Mouse (Mus musculus) G1E (cell line): Measurements from ENCODE around the gene Dok7.

Experiments
- CTCF ChIP-seq: IDR thresholded peaks from 2 replicates; pipeline ENCODE4 v1.5.1; 2012; ENCODE audit warnings: low read depth, low read length, inconsistent platforms, mixed read lengths
- GATA1 ChIP-seq: IDR thresholded peaks from 2 replicates; pipeline ENCODE4 v1.6.1; 2012; ENCODE audit warnings: borderline replicate concordance, low read length, inconsistent platforms, mixed read lengths
- GATA2 ChIP-seq: IDR thresholded peaks from 2 replicates; pipeline ENCODE4 v1.6.1; 2012; ENCODE audit warnings: low read depth, low read length, inconsistent platforms, borderline replicate concordance
- POLR2AphosphoS5 ChIP-seq: IDR thresholded peaks from 2 replicates; pipeline ENCODE4 v1.6.1; 2012; ENCODE audit warnings: low read depth, low read length, inconsistent platforms; ENCODE audit not compliant: insufficient replicate concordance
- TAL1 ChIP-seq: conservative IDR thresholded peaks from 2 replicates; pipeline ENCODE4 v1.6.1; 2012; ENCODE audit warnings: low read depth, low read length, inconsistent platforms, mixed read lengths

GRCm38 (mm10) chr5:35084913-35085312 is 28.3 kb downstream of the Dok7 start:
- TF ChIP-seq CTCF (no peak), POLR2AphosphoS5 (no peak), GATA2 (no peak), TAL1 (no peak), GATA1 (no peak)
